Mouse (Mus musculus): ENCODE results near the gene Gm960. TPM values are rescaled to one million over a fixed set of nuclear protein-coding genes. Genes with fewer than 3 reads are reported as not detected.

The Gm960 gene
- 1.1 TPM in 1 of 2 replicates, not detected in the other for polyA plus RNA-seq (2012; ENCODE audit: low replicate concordance)

DNA sequence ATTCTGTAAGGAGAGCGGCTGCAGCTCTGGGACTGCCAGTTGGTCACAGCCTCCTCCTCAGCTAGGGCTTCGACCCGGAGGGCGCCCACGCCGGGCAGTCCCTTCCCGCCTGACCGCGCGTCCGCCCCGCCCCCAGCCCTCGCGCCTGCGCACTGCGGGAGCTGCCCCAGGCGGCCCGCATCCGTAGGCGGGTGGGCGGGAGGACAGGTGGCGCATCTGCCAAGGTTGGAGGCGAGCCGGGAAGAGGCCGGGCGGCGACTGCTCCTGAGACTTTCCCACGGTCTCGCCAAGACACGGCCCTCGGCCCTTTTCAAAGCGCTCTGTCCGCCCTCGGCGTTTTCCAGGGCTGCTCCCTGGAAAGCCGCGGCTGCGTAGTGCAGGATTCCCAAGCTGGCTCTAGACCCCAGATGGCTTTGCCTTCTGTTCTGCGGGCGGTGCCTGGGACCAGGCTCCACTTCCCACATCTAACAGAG lies at the start of gene Gm960:
TSS of gene Gm960 (minus strand) at position 464 of the 473 bp plus-strand sequence.

DNA sequence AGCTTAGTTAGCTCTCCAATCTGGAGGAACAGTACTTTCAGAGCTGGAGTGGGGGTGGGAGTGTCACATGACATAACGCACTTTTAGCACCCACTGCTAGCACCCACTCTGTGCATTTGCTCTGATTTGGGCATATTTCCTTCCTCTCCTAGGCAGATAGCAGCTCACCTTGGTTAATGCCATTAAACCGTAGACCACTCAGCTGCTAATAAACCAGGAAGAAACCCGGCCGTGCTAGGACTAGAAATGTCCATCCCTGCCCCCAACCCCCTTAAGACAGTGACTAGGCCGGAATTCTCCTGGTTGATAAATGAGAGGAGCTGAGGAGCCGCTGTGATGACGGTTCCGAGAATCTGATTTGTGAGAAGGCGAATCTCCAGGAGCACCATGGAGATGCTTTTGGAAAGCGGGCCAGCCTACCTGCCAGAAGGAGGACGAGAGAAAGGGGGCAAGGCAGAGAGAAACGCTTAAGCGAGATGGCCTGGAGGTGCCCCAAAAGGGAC lies 12.7 kb upstream of the Gm960 start, which contains the start of gene Sptbn2:
TSS of gene Sptbn2 (plus strand) at position 70 of the 503 bp plus-strand sequence.

DNA sequence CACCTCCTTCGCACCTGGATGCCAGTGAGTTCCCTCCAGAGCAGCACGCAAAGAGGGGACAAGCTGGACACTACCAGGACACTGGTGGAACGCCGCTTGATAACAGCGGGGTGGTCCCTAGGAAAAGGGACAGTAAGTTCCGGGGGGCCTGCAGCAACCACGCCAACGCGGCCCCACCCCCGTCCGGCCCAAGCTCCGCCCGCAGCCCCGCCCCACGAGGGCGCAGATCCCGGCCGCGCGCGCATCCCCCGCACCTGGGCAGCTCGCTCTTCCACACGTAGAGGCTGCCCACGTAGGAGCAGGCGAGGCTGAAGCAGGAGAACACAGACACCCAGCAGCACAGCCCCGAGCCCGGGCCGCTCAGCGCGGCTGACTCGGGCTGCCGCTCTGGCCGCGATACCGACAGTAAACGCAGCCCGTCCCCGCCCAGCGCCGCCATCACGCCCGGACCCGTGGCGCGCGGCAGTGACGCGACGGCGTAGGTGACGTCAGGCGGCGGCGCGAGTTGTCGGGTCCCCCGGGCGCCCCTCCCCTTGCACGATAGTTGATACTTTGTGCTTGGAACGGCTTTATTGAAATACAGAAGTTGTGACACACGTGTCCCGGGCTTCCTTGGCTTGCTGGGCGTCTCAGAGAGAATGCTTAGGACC lies 73.2 kb downstream of the Gm960 start, which contains the start of gene Rce1:
TSS of gene Rce1 (minus strand) at position 463 of the 650 bp plus-strand sequence.

DNA sequence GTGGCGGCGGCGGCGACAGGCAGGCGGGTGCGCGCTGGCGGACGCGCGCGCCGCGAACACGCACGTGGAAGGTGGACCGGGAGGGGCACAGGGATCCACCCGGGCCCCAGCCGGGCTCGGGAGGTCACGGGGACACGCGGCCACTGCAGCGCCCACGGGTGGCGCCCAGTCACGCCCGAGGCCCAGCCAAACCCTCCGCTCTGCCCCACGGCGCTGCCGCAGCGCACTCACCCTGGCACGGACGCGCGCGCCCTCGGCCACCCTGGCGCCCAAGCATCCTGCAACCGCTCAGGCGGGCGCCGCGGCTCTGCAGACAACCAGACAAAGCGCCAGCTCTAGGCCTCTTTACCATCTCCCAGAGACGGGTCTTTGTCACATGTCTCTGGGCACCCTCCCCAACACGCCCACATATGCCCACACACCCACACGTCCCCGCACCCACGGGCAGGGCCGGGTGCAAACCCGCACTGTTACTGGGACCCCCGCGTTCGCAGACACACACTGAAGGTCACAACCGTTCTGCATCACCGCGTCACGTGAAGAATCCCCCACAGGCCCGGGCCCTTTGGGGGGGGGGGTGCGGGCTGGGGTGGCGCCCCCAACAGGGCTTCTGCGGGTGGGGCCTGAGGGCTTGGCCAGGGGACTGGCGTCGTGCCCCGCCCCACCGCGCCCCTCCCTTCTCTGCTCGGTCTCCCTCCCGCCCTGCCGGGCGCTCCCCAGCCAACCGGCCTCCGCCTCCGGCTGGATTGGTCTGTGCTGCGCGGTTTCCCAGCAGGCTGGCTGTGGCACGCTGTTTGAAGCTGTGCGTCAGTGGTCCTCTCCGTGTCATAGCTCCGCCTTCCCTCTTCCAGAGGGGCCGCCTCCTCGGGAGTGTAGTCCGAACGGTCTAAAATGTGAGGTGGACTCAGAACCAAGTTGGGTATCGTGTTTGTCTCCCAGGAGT lies 83.0 kb downstream of the Gm960 start, which contains the start of gene Lrfn4:
TSS of gene Lrfn4 (minus strand) at position 517 of the 943 bp plus-strand sequence.

Other genes with a start within 250 kb of the Gm960 start
- 0.09 TPM in 1 of 2 replicates, not detected in the other for gene Syt12, start 221.2 kb downstream of the Gm960 start, polyA plus RNA-seq (2012; ENCODE audit: low replicate concordance)
- gene 2010003K11Rik, start 200.1 kb downstream of the Gm960 start, polyA plus RNA-seq (2012; ENCODE audit: low replicate concordance) = not detected in 2 replicates
- gene Pcx, start 188.2 kb downstream of the Gm960 start, polyA plus RNA-seq (2012; ENCODE audit: low replicate concordance) = 18.9 and 31.7 TPM in 2 replicates
- gene Lrfn4, start 83.0 kb downstream of the Gm960 start, polyA plus RNA-seq (2012; ENCODE audit: low replicate concordance) = 8.4 and 9.4 TPM in 2 replicates
- 10.5 and 69.0 TPM in 2 replicates for gene Rce1, start 73.0 kb downstream of the Gm960 start, polyA plus RNA-seq (2012; ENCODE audit: low replicate concordance)
- 0.06 and 0.20 TPM in 2 replicates for gene Sptbn2, start 12.5 kb upstream of the Gm960 start, polyA plus RNA-seq (2012; ENCODE audit: low replicate concordance)
- gene Rbm4b, start 57.8 kb upstream of the Gm960 start, polyA plus RNA-seq (2012; ENCODE audit: low replicate concordance) = 3.1 and 4.8 TPM in 2 replicates
- 3.0 and 9.7 TPM in 2 replicates for gene Rbm4, start 95.2 kb upstream of the Gm960 start, polyA plus RNA-seq (2012; ENCODE audit: low replicate concordance)
- 3.5 and 7.0 TPM in 2 replicates for gene Gm21992, start 112.9 kb upstream of the Gm960 start, polyA plus RNA-seq (2012; ENCODE audit: low replicate concordance)
- 23.2 and 88.3 TPM in 2 replicates for gene Rbm14, start 113.0 kb upstream of the Gm960 start, polyA plus RNA-seq (2012; ENCODE audit: low replicate concordance)
- 21.4 and 110 TPM in 2 replicates for gene Ccs, start 140.7 kb upstream of the Gm960 start, polyA plus RNA-seq (2012; ENCODE audit: low replicate concordance)
- gene Ccdc87, start 140.7 kb upstream of the Gm960 start, polyA plus RNA-seq (2012; ENCODE audit: low replicate concordance) = not detected in 2 replicates
- 17.8 and 31.5 TPM in 2 replicates for gene Ctsf, start 156.5 kb upstream of the Gm960 start, polyA plus RNA-seq (2012; ENCODE audit: low replicate concordance)
- gene Actn3, start 179.2 kb upstream of the Gm960 start, polyA plus RNA-seq (2012; ENCODE audit: low replicate concordance) = 0.37 and 0.66 TPM in 2 replicates
- gene Zdhhc24, start 180.0 kb upstream of the Gm960 start, polyA plus RNA-seq (2012; ENCODE audit: low replicate concordance) = 5.1 and 6.1 TPM in 2 replicates
- gene Bbs1, start 208.0 kb upstream of the Gm960 start, polyA plus RNA-seq (2012; ENCODE audit: low replicate concordance) = 4.4 and 8.3 TPM in 2 replicates
- 49.7 and 54.1 TPM in 2 replicates for gene Dpp3, start 229.6 kb upstream of the Gm960 start, polyA plus RNA-seq (2012; ENCODE audit: low replicate concordance)
- 0.11 and 0.36 TPM in 2 replicates for gene Peli3, start 244.5 kb upstream of the Gm960 start, polyA plus RNA-seq (2012; ENCODE audit: low replicate concordance)

All from leukemia stem cell, adult 10-12 weeks (primary cell).